Mouse (Mus musculus) ES-CJ7 (cell line): Measurements from ENCODE around the gene Gm14597.
"Not testable (repeated sequence)": the region's sequence is repeated elsewhere in the genome, so short reads cannot be mapped to it uniquely, and the experiment has no call there.

Experiments
- DNase-seq: peaks from one replicate; pipeline ENCODE4 v3.0.0; 2011; ENCODE audit warnings: low read depth, low spot score

Gene Gm14597

DNA sequence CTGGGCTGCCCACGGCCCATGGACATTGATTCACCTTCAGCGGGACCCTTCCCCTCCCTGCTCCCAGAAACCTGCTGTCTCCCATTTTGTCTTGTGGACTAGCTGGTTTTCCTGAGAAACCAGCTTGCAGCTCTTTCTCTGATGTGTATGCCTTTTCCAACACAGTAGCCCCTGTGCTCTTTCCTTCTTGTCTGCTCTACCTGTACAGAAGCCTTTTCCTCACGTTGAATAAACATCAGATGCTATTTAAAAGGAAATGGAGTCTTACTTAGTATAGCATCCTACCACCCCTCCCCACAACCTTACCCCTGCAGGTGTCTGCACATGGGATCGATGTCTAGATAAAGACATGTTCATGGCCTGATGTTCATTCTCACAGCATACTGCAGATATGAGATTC, at the start of gene Gm14597:
Gm14597 (minus strand) TSS at position 101 of the 400 bp plus-strand sequence.
- DNase-seq = not testable (repeated sequence)

DNA sequence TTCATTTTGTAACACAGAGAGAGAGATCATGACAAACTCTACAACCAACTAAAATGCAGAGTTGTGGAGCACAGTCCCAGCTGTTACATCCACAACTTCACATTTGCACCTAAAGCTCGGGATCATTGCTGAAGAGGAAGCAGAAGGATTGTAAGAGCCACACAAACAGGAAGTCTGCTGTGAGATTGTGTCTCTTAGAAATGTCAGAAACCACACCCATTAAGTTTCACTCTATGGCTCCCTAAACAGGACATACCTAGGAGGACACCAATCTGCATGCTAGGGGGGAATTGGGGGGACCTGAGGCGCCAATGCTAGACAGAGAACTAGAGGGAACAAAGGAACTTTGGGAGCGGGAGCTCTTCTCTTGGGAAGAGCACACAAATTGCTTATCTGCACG, 44.1 kb upstream of the Gm14597 start:
- not testable (repeated sequence) for DNase-seq

DNA sequence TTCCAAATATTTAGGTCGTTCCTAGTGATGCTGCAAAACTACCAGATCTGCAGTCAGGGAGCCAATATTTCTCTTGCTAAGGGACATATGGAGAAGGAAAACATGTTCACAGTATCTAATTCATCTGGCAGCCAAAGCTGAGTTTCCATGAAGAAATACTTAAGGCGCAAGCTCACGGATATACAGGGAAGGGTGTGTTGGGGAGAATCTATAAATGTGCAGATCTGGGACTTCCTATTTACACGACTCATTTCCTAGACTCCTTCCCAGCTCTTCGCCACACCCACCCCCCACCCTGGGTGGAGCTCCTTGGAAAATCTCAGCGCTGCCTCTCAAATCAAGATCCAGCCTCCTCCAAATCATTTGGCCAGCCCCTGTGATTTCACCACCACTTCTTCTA, 37.1 kb upstream of the Gm14597 start:
- peak; percentile 1 for DNase-seq

DNA sequence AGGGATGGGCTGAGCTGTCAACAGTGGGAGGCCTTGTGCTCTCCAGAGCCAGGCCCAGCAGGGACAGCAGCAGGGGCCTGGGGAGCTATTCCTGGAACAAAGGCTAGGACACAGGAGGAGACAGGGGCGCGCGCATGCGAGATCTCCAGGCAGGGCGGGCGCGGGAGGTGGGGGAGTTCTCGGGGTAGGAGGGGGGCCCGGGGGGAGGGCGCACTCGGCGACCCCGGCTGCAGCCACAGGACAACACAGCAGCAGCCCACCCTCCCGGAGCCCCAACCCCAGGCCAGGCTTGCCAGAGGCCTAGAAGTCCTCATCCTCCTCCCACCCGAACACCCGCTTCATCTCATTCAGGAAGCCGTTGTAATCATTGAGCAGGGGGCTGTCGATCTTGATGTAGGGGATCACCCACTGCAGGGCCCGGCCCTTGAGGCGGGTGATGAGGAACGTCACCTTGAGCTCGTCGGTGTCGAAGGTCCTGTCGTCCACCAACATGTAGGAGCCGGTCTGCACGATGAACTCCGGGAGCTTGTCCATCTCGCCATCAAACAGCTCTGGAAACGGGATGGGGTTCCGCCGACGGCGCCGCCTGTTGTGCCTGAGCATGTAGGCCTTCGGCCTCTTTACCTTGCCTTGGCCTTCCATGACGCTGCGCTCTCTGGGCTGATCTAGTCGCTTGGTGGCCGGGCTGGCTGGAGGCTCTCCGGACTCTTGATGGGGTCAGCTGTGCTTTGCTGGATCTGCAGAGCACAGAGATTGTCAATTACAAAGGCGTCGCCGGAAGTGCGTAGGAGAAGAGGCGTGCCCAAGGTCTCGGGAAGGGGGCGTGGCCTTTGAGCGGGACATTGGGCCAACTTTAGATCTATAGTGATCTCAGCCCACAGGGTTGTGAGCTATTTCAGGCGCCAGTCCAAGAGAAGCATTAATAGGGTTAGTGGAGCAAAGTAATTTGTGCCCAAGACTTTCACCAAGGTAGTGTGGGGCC, 34.5 kb upstream of the Gm14597 start, which contains the start of gene Rtl8a:
Rtl8a (minus strand) TSS at position 703 of the 982 bp plus-strand sequence.
- DNase-seq = peak; percentile 50

DNA sequence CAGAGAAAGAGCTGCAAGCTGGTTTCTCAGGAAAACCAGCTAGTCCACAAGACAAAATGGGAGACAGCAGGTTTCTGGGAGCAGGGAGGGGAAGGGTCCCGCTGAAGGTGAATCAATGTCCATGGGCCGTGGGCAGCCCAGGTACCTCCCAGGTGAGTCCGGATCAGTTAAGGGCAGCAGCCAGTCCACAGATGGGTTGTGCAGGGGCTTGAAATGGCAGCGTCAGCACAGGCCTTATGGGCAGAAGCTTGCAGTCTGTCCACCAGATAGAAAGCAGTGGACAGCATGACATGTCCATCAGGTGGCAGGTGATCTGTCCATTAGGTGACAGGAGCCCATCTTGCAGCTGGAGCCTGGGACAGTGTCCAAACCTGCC, 33.8 kb upstream of the Gm14597 start:
- not testable (repeated sequence) for DNase-seq

DNA sequence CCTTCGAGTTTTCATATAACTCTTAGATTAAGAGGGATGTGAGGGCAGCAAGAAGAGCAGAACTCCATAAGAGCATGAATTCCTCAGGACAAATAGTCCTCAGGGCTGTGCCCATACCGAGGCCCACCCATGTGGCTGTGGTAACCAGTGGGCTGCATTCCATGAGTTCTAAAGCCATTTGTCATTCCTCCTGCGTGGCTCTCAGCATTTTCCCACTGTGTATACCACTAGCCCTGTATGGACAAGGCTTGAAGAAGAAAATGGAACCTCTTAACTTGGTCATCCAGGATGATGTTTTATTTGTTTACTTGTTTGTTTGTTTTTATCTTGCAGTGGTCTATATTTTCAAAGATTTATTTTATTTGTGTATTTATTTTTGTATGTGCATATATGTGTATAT, 29.3 kb upstream of the Gm14597 start:
- DNase-seq = not testable (repeated sequence)

DNA sequence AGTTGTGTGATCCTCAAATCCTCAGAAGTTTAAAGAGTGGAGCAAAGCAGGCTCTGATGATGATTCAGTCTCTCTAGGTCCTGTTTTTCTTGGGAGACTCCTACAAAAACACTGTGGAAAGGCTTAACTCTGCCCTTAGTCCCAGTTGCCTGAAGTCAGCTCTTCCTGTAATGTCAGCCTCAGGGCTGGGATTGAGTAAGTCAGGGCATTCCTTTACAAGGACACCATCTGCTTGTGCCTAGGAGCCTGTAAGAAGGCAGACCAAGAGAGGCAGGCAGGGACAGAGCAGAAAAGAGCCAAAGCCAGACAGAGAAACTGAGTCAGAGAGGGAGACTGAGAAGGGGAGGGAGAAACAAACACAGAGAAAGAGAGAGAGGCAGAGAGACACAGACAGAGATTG, 2.6 kb upstream of the Gm14597 start:
- not testable (repeated sequence) for DNase-seq

DNA sequence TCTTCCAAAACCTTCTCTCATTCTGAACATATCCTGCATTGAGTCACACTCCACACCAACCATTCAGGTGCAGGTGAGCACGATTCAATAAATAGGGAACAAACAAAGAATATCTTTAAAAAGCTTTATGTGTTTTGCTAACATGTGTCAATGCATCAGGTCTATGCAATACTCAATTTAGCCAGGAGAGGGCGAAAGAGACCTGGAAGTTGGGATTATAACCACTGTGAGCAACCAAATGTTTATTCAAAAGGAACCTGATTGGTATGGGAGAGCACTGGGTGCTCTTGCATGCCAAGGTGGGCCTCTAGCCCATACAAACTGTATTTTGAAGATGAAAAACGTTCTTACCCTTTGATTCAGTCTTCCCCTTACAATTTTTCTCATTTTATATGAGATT, 1.8 kb upstream of the Gm14597 start:
- peak; percentile 41 for DNase-seq

DNA sequence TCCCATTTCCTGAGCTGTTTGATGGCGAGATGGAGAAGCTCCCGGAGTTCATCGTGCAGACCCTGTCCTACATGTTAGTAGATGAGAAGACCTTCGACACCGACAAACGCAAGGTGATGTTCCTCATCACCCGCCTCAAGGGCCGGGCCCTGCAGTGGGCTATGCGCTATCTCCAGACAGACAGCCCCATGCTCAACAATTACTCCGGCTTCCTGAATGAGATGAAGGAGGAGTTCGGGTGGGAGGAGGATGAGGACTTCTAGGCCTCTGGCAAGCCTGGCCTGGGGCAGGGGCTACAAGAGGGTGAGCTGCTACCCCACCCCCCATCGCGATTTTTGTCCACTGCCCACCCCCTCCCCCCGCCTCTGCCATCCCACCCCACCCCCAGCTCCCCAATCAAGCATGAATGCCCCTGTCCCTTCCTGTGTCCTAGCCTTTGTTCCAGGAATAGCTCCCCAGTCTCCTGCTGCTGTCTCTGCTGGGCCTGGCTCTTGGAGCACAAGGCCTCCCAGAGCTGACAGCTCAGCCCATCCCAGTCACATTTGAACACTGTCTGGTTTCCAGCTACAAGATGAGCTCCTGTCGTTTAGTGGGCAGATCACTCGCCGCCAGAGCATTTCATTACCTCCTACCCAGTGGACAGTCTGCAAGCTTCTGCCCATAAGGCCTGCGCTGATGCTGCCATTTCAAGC, 511 bp downstream of the Gm14597 start:
- DNase-seq = peak; percentile 1

DNA sequence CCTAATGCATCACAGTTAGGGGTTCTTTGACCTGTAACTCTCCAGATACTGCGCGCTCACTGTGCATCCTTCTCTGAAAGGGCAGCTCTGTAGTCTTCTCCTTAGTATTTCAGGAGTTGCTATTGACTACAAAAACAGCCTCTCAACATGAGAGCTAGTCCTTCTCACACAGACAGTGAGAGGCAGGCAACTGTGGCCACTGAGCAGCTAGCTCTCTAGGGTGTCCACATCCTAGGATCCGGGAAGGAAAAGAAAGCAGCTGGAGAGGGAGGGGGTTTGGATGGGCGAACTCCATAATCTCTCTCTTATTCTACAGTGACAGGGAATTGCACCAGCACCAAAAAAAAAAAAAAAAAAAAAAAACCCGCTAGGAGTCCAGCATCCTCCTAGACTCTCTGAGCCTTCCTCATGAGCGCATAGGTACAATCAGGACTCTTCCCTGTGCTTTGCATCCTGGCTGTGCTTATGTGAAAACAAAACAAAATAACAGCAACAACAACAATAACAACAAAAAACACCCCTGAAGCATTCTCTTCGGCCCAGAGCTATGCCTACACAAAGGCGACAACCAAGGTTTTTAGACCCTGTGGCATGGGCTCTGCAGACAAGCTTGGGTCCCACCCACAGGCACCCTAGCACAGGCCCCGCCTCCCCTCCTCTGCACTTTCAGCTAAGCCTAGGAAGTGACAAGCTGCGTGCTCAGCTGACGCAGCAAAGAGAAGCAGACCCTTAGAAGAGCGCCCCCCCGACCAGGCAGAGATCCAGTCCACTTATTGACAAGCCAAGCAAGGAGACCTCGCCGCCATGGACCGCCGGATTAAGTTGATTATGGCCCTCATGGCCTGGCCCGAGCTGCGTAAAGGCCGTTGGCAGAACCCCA, 1.3 kb downstream of the Gm14597 start, which contains the start of gene Rtl8c:
Rtl8c (plus strand) TSS at position 791 of the 880 bp plus-strand sequence.
- DNase-seq = peak; percentile 33

DNA sequence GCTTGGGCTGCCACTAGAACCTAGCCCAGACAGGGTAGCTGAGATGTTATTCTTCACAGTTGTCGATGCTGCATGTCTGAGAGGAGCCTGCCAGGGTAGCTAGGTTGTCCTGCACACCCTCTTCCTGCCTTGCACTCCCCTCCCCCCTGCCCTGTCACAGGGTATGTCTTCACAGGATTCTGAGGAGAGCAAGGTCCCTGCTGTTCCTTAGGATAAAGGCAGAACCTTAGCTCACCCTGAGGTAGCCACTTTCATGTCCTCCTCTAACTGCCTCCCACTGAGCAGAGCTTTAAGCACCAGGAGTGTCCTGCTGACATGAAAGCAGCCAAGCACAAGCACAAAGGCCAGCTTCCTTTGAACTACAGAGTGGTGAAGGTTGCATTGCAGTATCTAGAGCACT, 2.6 kb downstream of the Gm14597 start:
- DNase-seq = peak; percentile 13

DNA sequence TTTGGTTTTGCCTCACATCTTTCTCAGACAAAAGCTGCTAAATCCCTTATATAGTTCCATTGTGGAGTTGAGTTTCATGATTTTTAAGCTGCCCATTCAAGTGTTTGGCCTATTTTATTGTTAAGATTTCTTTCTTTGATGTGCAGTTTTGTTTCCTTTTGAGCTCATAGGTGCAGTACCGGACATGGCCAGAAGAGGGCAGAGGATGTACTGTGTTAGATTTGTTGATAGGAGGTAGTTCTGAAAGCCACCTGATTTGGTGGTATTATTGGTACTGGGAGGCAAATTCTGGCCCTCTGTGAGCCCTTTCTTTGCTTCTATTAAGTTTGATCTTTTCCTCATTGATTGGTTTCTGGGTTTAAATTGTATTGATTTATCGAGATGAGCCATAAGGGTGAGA, 8.8 kb downstream of the Gm14597 start:
- DNase-seq = not testable (repeated sequence)

DNA sequence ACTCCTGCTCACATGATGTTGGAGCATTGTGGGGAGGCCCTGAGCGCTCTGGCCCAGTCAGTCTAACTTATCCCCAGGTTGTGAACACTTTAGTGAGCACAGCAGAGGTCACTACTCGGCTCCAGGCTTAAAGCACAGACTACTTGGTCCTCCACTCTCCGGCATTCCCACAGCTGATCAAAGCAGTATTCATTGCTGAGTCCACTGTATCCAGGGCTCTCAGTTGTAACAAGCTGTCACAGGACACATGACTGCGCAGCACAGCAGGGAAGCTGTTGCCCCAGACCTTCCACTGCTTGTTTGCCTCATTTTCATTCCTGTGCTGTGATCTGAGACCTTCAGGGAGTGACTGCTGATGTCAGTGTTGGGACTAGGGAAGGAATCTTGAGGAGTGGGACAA, 25.4 kb downstream of the Gm14597 start:
- not testable (repeated sequence) for DNase-seq

DNA sequence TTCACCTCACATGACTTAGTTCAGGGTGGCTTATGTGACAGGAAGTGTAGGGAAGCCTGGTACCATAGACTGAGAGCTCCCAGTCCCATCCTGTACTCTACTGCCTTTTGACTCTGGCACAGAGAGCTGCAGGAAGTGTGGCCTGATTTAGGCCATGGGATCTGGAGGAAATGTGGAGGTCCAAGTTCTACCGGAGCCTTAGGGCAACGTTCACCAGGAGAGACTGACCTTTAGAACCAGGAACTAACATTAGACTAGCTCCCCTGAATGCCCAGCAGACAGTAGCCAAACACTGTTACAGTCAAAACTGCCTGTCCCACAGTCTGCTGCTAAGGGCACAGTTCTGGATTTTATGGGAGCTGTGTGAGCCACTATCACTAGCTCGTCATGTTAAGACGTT, 27.4 kb downstream of the Gm14597 start:
- not testable (repeated sequence) for DNase-seq

DNA sequence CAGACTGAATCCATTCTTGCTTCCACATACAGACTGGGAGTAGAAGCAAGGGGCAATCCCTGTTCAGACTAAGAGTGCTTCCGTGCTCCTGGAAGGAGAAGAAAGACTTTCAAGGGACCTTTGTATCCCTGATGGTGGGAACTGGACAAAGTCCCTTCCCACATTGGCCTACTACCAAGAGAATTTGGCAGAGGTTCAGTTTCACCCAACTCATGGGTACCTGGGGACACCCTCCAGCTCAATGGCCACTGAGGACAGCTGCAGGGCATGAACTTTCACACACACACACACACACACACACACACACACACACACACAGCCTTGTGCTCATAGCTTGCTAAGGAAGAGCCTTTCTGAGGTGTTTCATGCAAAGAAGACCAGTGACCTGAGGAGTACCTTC, 29.5 kb downstream of the Gm14597 start:
- no peak for DNase-seq
